Mouse (Mus musculus): ENCODE results near the gene Nup107.
"Not testable (repeated sequence)": the region's sequence is repeated elsewhere in the genome, so short reads cannot be mapped to it uniquely, and the experiment has no call there.

Gene Nup107

DNA sequence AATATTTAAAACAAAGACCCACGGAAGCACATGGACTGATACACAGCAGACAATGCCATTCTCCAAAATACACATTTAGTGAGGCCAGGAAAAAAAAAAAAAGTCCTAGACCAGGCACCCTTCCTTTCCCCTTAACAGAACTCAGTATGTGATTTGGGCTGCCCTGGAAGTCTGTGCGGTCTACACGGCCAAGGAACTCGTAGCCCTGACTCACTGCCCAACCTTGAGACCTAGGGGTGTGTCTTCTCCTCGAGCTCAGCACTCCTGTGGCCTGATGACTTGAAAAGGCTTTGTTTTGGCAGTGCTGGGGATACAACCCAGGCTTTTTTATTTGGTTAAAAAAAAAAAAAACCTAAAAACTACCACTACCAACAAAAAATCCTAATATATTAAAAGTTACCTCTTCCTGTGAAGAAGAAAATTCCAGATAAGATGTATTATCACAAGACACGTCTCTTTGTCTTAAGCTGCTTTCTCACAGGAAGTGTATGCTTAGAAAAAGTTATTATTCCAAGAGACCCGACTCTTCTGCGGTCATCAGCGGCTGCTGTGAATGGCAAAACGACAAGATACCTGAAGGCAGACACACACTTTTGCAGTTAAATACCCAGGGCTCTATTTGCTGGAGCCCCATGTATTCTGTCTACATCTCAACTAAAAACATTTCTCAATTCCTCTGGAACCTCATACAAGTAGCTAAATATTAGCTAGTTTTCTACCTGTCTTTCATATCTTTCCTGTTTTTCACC lies 58.2 kb downstream of the Nup107 start:
- not testable (repeated sequence) for DNase-seq

DNA sequence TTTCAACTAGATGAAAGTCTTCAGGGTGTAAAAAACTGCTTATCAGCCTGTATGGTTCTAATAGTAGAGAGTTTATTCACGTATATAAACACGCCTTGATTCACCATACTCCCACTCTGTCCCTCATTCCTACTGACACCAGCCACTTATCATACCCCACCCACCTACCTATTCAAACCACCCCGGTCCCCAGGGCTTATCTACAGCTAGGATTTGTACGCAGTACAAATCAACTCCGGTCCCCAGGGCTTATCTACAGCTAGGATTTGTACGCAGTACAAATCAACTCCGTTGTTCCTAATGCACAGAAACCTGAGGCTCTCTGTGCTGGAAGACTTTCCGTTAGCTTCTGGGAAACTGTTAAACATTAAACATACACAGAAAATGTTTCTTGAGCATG lies 58.9 kb downstream of the Nup107 start:
- DNase-seq, result not testable (repeated sequence)

DNA sequence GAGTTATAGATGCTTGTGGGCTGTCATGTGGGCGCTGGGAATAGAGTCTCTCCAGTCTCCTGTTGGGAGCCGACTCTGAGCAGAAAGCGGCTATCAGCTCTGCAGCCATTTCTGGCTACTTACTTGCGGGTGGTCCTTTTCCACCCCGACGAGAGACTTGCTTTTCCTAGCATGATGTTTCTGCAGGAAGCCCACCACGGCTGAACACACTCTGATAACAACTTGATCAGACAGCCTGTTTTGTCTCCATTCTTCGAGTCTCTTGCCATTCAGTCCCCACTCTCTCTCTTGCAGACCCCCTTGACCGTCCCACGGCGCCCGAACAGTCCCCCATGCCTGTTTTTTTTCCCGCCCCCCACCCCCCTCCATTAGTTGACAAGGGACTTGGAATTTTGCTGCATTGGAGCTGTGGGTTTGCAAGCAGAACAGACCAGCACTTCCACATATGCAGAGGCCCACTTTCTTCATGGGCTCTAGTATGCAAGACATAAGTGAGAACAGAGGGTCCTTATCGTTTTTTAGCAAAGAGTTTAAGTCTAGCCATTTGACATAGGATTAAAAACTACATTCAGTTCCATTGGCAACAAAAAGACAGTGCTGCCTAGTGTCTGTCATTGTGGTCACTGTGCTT lies 59.4 kb downstream of the Nup107 start:
- DNase-seq, result no peak

DNA sequence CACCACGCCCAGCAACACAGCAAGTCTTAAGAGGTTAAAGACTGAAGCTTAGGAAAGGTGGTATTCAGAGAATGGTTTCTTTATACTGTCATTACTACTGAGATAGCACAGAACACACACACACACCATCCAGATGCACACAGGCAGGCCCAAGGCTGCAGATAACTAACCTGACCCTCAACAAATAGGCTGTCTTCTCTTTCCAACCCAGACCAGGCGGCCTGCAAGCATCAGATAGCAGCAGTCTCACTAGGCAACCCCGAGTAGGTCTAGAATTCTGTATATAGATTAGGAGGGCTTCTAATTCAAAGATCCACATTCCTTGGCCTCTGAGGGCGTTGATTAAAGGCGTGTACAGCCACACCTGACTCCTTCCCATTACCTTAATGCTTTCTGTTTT lies 60.3 kb downstream of the Nup107 start:
- DNase-seq, result no peak

DNA sequence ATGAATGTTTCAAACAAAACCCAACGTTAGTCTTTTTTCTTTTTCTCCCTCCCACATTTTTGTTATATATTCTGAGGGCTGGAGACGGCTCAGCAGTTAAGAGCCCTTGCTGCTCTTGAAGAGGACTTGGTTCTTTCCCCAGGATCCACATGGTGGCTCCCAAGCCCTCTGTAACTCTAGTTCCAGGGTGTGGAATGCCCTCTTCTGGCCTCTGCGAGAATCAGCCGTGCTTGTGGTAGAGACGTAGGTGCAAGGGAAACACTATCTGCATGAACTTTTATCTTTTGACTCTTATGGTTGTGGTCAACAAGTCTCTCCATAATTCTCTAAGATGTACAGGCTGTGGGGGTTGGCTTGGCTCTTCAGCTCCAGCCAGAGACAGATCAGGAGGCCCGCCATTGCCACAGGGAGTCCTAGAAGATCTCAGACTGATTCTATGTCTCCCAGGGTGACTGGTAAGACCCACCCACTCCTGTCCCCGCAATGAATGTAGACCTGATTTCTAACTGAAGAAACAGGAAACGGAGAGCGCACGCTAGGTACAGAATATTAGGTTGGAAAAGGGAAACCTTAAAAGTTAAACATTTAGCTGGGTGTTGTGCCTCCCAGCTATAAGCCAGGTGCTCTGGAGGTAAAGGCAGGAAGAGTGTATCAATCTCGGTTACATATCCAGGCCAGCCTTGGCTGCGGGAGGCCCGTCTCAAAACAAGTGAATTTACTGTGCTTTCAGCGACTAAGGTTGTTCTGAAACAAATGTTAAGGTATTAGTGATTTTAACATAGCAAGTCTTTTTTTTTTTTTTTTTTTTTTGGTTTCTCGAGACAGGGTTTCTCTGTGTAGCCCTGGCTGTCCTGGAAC lies 61.0 kb downstream of the Nup107 start:
- DNase-seq, result peak; percentile 69 to 80

DNA sequence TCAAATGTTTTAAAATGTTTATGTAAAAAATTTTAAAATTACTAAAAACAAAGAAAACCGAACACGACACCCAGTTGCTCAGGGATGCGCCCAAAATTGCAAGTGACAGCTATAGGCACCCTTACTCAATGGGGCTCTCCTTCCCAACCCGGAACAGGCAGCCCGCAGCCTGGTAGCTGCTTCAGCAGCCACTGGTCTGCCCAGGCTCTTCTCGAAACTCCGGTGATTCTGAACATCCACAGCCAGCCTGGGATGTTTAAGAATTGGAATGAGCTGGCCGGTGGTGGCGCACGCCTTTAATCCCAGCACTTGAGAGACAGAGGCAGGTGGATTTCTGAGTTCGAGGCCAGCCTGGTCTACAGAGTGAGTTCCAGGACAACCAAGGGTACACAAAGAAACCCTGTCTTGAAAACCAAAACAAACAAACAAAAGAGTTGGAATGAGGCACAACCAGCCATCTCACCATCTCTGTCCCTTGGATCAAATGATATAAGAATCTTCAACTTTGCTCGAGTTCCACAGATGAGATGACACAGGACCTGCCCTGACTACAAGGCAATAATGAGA lies 61.8 kb downstream of the Nup107 start:
- DNase-seq, result no peak

DNA sequence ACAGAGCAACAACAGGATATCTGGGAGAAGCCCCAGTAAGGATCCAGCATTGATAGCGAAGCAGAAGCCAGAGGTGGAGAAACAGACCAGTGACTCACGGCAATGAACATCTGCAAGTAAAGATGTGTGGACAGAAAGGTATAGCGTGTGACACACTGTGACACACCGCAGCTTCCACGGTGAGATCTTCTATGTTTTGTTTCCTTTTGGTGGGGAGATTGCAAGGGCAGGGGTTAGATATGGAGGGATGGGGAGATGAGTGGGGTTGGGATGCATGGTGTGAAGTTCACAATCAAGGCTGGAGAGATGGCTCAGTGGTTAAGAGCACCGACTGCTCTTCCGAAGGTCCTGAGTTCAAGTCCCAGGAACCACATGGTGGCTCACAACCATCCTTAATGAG lies 62.4 kb downstream of the Nup107 start:
- DNase-seq, result no peak

DNA sequence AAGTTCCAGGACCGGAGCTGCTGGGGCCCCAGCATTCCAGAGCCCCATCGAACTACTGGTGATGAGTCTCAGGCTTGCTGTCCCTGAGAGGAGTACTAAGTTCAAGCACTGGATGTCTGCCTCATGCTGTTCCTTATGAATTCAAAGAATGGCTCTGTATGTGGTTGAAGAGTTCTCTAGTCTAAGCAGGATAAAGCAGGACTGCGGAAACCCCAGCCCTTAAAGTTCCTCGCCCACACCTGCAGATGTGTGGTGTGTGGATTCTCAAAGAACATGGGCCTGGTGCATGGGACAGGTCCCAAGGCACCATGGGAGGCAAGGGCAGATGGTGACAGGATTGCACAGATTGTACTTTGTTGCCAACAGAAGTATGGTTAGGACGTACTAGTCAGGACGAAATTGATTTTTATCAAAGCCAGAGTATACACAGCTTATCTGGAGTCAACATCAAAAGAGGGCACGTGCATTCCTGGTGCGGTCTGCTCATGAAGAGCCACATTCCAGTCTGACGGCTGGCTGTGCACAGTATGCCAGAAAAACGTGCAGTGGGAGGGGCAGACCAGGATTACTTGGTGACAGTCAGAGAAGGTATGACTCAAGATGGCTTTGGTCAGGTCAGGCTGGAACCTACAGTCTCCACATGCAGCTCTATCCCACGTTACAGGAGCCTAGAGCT lies 63.2 kb downstream of the Nup107 start:
- DNase-seq, result no peak

DNA sequence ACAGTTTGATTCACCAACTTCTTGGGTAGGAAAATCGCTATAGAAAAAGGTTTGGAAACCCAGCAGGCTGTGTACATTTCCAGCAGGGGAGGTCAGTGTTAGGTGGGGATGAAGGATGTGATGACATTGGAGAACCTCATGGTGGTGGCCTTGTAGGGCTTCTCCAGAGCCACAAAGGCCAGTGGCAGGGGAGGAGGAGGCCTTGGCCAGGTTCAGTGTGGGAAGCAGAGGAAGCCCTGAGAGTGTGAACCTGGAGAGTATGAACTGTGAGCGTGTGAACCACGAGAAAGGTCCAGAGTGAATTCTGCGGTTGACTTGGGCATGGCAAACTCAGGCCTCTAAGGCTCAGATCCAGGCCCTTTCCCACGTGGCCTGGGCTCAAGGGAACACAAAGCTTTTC lies 63.9 kb downstream of the Nup107 start:
- DNase-seq, result no peak

DNA sequence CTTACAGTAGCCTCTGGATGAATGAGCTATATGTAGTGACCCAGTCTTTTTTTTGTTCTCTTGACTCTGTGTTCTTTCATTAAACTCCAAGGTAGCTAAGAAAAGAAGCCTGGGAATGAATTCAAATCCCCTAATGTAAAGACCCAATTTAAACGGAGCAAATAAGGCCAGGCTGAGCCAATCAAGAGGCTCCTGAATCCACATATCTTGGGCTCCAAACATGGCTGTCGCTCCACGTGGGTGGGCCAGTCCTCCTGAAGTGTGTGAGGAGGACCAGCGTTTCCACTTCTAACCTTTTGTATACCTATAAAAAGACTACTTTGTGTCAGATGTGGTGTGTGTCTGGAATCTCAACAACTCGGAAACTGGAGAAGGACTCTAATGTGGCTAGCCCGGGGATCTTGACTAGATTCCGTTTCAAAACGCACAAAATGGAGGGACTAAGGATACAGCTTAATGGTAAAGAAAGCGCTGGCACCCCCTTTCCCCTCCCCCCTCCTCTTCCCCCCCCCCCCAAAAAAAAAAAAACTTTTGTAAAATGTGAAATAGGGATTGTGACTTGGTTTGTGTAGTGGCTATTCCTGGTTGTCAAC lies 64.9 kb downstream of the Nup107 start:
- no peak for DNase-seq

DNA sequence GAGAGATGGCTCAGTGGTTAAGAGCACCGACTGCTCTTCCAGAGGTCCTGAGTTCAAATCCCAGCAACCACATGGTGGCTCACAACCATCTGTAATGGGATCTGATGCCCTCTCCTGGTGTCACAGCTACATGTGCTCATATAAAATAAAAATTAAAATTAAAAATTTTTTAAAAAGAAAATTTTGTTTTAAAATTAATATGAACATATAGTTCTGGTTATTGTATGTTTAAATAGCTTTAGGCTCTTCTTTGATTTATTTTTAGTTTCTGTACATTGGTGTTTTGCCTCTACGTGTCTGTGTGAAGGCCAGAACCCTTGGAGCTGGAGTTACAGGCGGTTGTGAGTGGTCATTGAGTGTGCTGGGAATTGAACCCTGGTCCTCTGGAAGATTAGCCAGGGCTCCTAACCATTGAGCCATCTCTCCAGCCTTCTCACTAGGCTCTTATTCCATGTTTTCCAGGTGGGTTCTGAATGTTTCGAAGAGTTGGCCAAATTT lies 65.6 kb downstream of the Nup107 start:
- no peak for DNase-seq

DNA sequence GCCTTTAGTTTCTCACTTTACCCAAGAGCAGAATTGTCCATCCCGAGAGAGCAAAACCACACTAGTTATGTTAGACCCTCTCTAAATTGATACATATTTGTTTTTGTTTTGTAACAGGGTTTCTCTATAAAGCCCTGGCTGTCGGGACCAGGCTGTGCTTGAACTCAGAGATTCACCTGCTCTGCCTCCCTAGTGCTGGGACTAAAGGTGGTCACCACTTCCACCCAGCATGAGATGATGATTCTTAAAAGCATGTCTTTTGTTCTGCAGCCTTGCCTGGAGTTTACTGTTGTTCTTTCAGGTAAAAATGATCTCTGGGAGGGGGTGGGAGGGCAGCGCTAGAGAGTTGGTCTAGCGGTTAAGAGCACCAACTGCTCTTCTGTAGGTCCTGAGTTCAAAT lies 66.2 kb downstream of the Nup107 start:
- DNase-seq, result no peak

DNA sequence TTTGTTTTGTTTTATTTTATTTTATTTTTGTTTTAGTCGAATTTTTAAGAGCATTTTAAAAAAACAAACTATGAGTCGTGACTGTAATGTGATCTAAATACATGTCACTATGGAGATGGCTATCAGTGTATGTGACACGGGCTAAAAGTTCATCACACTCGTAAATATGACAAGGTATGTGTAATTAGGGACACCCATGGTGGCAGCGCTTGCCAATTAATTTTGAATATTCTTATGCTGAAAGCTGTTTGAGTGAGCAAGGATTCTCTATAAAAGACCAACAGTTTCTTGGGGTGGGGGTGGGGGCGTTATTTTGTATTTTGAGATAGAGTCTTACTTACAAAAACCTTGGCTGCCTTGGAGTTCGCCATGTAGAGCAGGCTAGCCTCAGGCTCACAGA lies 66.8 kb downstream of the Nup107 start:
- no peak for DNase-seq

DNA sequence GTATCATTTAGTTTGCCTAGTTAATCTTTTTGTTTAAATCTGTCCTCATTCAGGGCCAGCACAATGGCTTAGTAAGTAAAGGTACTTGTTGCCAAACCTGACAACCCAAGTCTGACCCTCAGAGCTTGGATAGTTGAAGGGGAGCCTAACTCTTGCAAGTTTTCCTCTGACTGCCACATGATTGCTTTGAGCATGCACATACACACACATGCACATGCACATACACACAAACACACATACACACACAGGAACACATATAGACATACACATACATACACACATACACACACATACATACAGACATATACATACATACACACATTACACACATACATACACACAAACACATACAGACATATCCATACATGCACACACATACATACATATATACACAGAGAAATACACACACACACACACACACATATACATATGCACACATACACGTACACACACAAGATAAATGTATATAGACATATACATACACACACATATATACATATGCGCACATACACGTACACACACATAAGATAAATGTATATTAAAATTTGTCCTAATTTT lies 67.6 kb downstream of the Nup107 start:
- no peak for DNase-seq

DNA sequence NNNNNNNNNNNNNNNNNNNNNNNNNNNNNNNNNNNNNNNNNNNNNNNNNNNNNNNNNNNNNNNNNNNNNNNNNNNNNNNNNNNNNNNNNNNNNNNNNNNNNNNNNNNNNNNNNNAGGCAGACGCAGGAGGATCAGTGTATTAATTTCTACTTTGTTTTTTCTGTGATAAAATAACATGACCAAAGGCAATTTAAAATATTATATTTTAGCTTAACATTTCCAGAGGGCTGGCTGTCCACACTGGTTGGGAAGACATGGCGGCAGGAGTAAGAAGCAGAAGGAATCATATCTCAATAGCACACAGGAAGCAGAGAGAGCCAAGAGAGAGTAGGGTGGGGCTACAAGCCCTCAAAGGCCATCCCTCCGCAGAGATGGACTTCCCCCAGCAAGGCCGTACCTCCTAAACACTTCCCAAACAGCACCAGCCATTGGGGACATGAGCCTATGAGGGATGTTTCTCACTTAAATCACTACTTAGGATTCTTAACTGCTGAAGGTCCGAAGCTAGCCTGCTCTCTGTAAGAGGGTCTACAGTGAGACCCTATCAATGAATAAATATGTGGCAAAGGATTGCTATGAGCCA lies 68.3 kb downstream of the Nup107 start:
- DNase-seq, result no peak

DNA sequence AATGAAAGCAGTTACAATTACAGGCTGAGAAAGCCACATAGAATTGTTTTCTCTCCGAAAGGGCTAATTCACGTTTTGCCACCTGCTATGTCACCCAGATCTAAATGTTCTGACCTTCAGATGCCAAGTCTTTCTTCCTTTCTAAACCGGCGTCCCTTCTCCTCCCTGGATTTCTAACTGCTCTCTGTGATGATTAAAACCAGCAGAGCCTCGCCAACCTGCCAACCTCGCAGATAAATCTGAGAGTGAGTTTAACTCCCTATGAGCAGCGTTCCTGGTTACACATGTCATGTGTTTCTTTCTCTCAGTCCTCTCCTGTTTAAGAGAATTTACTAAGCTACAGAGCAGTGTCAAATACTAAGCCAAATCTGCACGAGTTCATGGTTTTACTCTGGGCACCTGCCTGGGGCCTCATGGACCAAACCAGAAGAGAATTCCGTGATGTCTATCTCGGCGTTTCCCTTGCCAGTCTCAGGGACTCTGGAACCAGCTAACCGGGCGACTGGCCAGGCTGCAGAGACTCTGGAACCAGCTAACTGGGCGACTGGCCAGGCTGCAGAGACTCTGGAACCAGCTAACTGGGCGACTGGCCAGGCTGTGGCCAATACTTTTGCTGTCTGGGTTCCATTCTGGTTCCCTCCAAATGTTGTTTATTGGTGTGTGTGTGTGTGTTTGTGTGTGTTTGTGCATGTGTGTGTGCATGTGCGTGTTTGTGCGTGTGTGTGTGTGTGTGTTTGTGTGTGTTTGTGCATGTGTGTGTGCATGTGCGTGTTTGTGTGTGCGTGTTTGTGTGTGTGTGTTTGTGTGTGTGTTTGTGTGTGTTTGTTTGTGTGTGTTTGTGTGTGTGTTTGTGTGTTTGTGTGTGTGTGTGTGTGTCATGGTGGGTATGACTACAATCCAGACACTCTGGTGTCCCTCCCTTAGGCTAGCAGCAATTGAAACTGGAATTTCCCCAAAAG lies 74.1 kb downstream of the Nup107 start:
- DNase-seq, result peak; percentile 56 to 71

DNA sequence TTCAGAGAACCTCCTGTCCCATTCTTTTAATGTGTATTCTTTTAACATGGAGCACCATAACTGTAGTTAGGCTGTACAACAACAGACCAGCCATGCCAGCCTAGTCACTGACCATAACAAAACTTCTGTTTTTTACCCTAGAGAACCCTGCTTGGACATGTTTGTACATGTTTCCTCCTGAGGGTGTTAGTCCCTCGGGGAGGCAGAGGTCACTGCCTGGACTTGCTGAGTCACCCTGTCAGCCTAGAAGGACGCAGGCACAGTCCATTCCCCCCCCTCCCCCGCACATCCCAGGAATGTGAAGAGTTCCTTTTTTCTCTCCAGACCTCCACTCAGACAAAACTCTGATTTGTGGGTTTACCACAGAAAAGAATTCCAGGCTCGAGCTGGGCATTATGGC lies 74.9 kb downstream of the Nup107 start:
- peak; percentile 69 to 83 for DNase-seq

DNA sequence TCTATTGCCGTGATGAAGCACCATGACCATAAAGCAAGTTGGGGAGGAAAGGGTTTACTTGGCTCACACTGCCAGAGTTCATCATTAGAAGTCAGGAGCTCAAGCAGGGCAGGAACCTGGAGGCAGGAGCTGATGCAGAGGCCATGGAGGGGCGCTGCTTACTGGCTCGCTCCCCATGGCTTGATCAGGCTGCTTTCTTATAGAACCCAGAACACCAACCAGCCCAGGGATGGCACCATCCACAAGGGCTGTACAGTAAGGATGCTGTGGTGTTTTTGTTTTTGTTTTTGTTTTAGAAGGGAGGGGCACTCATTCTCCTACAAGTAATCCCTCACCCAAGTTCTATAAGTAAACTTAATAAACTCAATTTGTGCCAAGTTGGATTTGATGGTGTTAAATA lies 75.8 kb downstream of the Nup107 start:
- no peak for DNase-seq

DNA sequence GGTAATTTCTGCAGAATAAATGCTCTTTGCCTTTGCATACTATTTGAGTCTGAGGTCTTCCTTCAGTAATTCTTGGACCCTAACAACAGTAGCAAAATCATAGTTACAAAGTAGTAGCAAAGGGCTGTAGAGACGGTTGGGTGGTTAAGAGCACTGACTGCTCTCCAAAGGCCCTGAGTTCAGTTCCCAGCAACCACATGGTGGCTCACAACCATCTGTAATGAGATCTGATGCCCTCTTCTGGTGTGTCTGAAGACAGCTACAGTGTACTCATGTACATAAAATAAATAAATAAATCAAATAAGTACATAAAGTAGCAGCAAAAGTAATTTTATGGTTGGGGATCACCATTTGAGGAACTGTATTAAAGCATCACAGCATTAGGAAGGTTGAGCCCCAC lies 76.9 kb downstream of the Nup107 start:
- DNase-seq, result not testable (repeated sequence)

DNA sequence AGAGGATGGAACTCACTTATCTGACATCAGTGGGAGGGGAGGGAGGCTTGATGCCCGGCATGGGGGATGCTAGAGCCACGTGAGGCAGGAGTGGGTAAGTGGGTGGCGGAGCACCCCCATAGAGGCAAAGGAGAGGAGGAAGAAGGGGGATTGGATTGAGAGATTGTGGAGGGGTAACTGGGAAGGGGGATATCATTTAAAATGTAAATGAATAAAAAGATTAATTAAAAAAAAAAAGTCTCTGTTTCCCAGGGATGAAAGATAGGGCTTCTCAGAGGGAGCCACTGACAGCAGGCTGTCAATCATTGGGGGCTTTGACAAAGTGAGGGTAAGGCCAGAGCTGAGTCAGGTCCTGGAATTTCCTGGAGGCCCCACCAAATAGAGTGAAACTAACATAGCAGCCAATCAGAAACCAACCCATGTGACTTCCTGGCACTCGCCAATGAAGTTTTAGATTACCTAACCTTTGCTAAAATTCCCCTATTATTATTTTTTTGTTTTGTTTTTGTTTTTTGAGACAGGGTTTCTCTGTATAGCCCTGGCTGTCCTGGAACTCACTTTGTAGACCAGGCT lies 77.5 kb downstream of the Nup107 start:
- no peak for DNase-seq

Data from kidney, postnatal 4 days (tissue).